Mouse (Mus musculus) midbrain, embryonic 15.5 days (tissue): ENCODE results near the gene Ier5l. TPM values are rescaled to one million over a fixed set of nuclear protein-coding genes. Genes with fewer than 3 reads are reported as not detected.

Experiments
- ATAC-seq: fragments of 200-750 bp; cut with Nextera tagmentation; replicated peaks from 2 replicates; pipeline ENCODE4 v1.8.0; 2017; ENCODE audit warnings: moderate TSS enrichment
- H3K27ac ChIP-seq: fragments of 300-500 bp; sonication (generic); 2 replicates; pipeline ENCODE4 v1.5.1; 2015; ENCODE audit warnings: mild to moderate bottlenecking, inconsistent platforms
- H3K27me3 ChIP-seq: fragments of 300-500 bp; sonication (generic); replicated peaks from 2 replicates; pipeline ENCODE4 v1.6.1; 2015; ENCODE audit warnings: inconsistent platforms
- H3K36me3 ChIP-seq: fragments of 300-500 bp; sonication (generic); replicated peaks from 2 replicates; pipeline ENCODE4 v1.6.1; 2015; ENCODE audit warnings: inconsistent platforms
- H3K4me1 ChIP-seq: fragments of 300-500 bp; sonication (generic); 2 replicates; pipeline ENCODE4 v1.6.1; 2015; ENCODE audit warnings: inconsistent platforms
- H3K4me2 ChIP-seq: fragments of 300-500 bp; sonication (generic); 2 replicates; pipeline ENCODE4 v1.6.1; 2015; ENCODE audit warnings: inconsistent platforms, mild to moderate bottlenecking, moderate library complexity
- H3K4me3 ChIP-seq: fragments of 300-500 bp; sonication (generic); 2 replicates; pipeline ENCODE4 v1.5.1; 2015; ENCODE audit warnings: mild to moderate bottlenecking, inconsistent platforms
- H3K9ac ChIP-seq: fragments of 300-500 bp; sonication (generic); 2 replicates; pipeline ENCODE4 v1.6.1; 2015; ENCODE audit warnings: mild to moderate bottlenecking, inconsistent platforms
- H3K9me3 ChIP-seq: fragments of 300-500 bp; sonication (generic); 2 replicates; pipeline ENCODE4 v1.6.1; 2016; ENCODE audit warnings: inconsistent platforms
- WGBS: fragments of 180-500 bp; shearing (Covaris S2); methylation state at CpG from one replicate; pipeline ENCODE4 v1.1.7; 2015; ENCODE audit warnings: mixed read lengths; 5-methylcytosine and 5-hydroxymethylcytosine counted together
- polyA plus RNA-seq: library from polyadenylated mRNA; unstranded; fragments of >200 nt; fragmentation: Nextera tagmentation; extraction: Ambion mirVana; gene quantifications from 2 replicates; pipeline ENCODE4 v1.2.1, GENCODE M21; 2015

Gene Ier5l
- polyA plus RNA-seq, 1 experiment from 2014 or later, result 2.3 TPM

- H3K27ac ChIP-seq, result 0 out of 2 replicates have a peak overlapping the region, but pooled peaks have one; percentile 9
- peaks cover 3% of the 10 kb centered on the region; the same call in 1 of the 2 replicates for H3K36me3 ChIP-seq
- H3K9ac ChIP-seq, result no peak overlapping the region
- ATAC-seq, result no peak
- H3K4me1 ChIP-seq, result peaks cover 18% of the 10 kb centered on the region
- H3K9me3 ChIP-seq, result no peaks in the 10 kb centered on the region
- no peak overlapping the region for H3K4me3 ChIP-seq
- WGBS, result 85% methylated on average over 10 of the region's 10 CpGs
- no peak overlapping the region for H3K4me2 ChIP-seq
- no peaks in the 10 kb centered on the region for H3K27me3 ChIP-seq
Measured at GRCm38 (mm10) chr2:30446891-30447826, 26.9 kb downstream of the Ier5l start.

DNA sequence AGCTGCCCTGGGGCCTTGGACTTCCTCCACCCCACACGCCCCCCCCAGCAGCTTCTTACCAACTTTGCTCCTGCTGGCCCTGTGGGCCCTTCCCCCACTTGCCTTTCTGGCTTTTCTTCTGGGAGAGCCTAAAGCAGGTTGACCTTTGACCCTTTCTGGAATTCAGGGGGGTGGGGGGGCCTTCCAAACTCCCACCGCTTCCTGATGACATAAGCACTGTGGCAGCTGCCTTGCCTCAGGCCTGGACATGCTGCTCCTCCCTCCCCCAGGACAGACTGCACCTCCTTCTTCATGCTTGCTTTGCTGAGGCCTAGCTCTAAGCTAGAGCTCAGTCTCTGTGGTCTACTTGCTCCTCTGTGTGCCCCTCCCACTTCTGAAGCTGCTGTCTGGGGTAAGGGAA is 28.7 kb downstream of the Ier5l start:
- Histone ChIP-seq H3K9me3 (no peaks in the 10 kb centered on the region), H3K36me3 (peaks cover 3% of the 10 kb centered on the region; the same call in 1 of the 2 replicates), H3K4me1 (peaks cover 37% of the 10 kb centered on the region), H3K27ac (no peak overlapping the region), H3K27me3 (no peaks in the 10 kb centered on the region), H3K9ac (no peak overlapping the region), H3K4me3 (no peak overlapping the region), H3K4me2 (no peak overlapping the region)
- WGBS, result 50% methylated on average over 2 of the region's 2 CpGs
- no peak for ATAC-seq

GRCm38 (mm10) chr2:30444450-30444849 is 29.6 kb downstream of the Ier5l start:
- peaks cover 37% of the 10 kb centered on the region for H3K4me1 ChIP-seq
- H3K4me3 ChIP-seq, result no peak overlapping the region
- no peak overlapping the region for H3K4me2 ChIP-seq
- no peak overlapping the region for H3K9ac ChIP-seq
- H3K27me3 ChIP-seq, result no peaks in the 10 kb centered on the region
- peaks cover 3% of the 10 kb centered on the region; the same call in 1 of the 2 replicates for H3K36me3 ChIP-seq
- no peaks in the 10 kb centered on the region for H3K9me3 ChIP-seq
- no peak overlapping the region for H3K27ac ChIP-seq
- ATAC-seq, result no peak

- WGBS, result 78% methylated on average over 5 of the region's 5 CpGs
- ATAC-seq, result no peak
- Histone ChIP-seq H3K36me3 (peaks cover 3% of the 10 kb centered on the region), H3K4me2 (no peak overlapping the region), H3K4me3 (no peak overlapping the region), H3K27ac (no peak overlapping the region), H3K27me3 (no peaks in the 10 kb centered on the region), H3K9me3 (no peaks in the 10 kb centered on the region), H3K9ac (no peak overlapping the region), H3K4me1 (peaks cover 37% of the 10 kb centered on the region)
Measured at GRCm38 (mm10) chr2:30444006-30444405, 30.0 kb downstream of the Ier5l start.

DNA sequence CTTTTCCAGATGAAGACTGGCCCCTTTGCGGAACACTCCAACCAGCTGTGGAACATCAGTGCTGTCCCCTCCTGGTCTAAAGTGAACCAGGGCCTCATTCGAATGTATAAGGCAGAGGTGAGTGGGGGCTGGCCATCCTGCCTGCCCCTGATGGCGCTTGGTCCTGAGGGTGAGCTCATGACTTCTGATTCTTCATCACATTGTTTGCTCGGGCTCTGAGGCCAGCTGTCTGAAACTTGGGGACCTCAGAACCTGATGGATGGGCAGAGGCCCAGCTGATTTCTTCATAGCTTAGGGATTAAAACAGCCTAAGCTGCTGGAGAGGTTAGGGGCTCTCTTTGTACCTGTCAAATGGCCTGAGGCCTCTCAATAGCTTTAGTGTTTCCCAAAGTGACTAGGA is 30.7 kb downstream of the Ier5l start:
- H3K4me1 ChIP-seq, result peaks cover 37% of the 10 kb centered on the region
- peaks cover 7% of the 10 kb centered on the region for H3K36me3 ChIP-seq
- H3K27ac ChIP-seq, result peak overlapping the region; percentile 83; the same call in 1 of the 2 replicates
- no peak overlapping the region for H3K9ac ChIP-seq
- WGBS, result 66% methylated on average over 4 of the region's 4 CpGs
- H3K4me2 ChIP-seq, result no peak overlapping the region
- no peak for ATAC-seq
- no peaks in the 10 kb centered on the region for H3K9me3 ChIP-seq
- H3K4me3 ChIP-seq, result no peak overlapping the region
- H3K27me3 ChIP-seq, result no peaks in the 10 kb centered on the region

GRCm38 (mm10) chr2:30442498-30442890 is 31.5 kb downstream of the Ier5l start:
- Histone ChIP-seq H3K4me1 (peaks cover 37% of the 10 kb centered on the region), H3K4me2 (peak overlapping the region; percentile 24; the same call in 1 of the 2 replicates), H3K9me3 (no peaks in the 10 kb centered on the region), H3K27ac (peak overlapping the region; percentile 83), H3K9ac (peak overlapping the region; percentile 12; the same call in 1 of the 2 replicates), H3K4me3 (no peak overlapping the region), H3K27me3 (no peaks in the 10 kb centered on the region), H3K36me3 (peaks cover 14% of the 10 kb centered on the region)
- 62% methylated on average over 5 of the region's 5 CpGs for WGBS
- ATAC-seq, result no peak

- no peaks in the 10 kb centered on the region for H3K27me3 ChIP-seq
- peaks cover 37% of the 10 kb centered on the region for H3K4me1 ChIP-seq
- no peaks in the 10 kb centered on the region for H3K9me3 ChIP-seq
- peak overlapping the region; percentile 83 for H3K27ac ChIP-seq
- ATAC-seq, result peak; percentile 81
- 3% methylated on average over 15 of the region's 15 CpGs for WGBS
- peak overlapping the region; percentile 24 for H3K4me2 ChIP-seq
- peak overlapping the region; percentile 12; the same call in 1 of the 2 replicates for H3K9ac ChIP-seq
- peaks cover 14% of the 10 kb centered on the region for H3K36me3 ChIP-seq
- no peak overlapping the region for H3K4me3 ChIP-seq
Measured at GRCm38 (mm10) chr2:30441518-30442497, 32.2 kb downstream of the Ier5l start.

GRCm38 (mm10) chr2:30440701-30441517 is 33.1 kb downstream of the Ier5l start:
- Histone ChIP-seq H3K36me3 (peaks cover 14% of the 10 kb centered on the region), H3K27ac (peak overlapping the region; percentile 83), H3K9ac (0 out of 2 replicates have a peak overlapping the region, but pooled peaks have one; percentile 12), H3K9me3 (no peaks in the 10 kb centered on the region), H3K4me3 (no peak overlapping the region), H3K27me3 (no peaks in the 10 kb centered on the region), H3K4me2 (peak overlapping the region; percentile 24; the same call in 1 of the 2 replicates), H3K4me1 (peaks cover 37% of the 10 kb centered on the region)
- 16% methylated on average over 12 of the region's 12 CpGs for WGBS
- peak; percentile 58 for ATAC-seq

DNA sequence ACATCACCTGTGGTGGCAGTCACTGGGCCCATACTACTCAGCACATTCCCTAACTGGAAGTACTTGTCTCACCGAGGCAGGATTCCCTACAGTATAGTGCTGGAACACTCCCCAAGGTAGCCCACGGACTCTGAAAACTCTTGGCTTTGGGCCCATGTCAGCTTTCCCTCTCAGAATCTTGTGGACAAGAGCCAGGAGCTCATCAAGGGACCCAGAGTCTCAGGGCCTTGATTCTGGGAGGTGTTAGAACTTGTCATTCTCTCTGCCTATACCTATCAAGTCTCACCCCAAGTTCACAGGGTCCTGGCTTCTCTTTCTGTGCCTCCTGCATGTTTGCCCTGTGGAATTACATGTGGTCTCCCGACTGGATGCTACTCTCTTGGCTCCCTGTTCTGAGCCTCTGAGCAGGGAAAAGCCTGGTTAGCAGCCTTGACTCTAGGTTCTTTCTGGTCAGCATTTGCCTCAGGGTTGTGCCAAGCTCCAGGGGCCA is 33.8 kb downstream of the Ier5l start:
- Histone ChIP-seq H3K4me3 (no peak overlapping the region), H3K4me1 (peaks cover 36% of the 10 kb centered on the region), H3K27ac (peak overlapping the region; percentile 83), H3K4me2 (no peak overlapping the region), H3K27me3 (no peaks in the 10 kb centered on the region), H3K36me3 (peaks cover 14% of the 10 kb centered on the region), H3K9me3 (no peaks in the 10 kb centered on the region), H3K9ac (no peak overlapping the region)
- WGBS, result 57% methylated on average over 3 of the region's 3 CpGs
- no peak for ATAC-seq

- no peak for ATAC-seq
- Histone ChIP-seq H3K4me1 (peaks cover 34% of the 10 kb centered on the region), H3K4me2 (no peak overlapping the region), H3K9ac (no peak overlapping the region), H3K36me3 (peaks cover 14% of the 10 kb centered on the region), H3K27ac (peak overlapping the region; percentile 83; the same call in 1 of the 2 replicates), H3K4me3 (no peak overlapping the region), H3K9me3 (no peaks in the 10 kb centered on the region), H3K27me3 (no peaks in the 10 kb centered on the region)
- 92% methylated on average over 6 of the region's 6 CpGs for WGBS
Measured at GRCm38 (mm10) chr2:30439631-30440030, 34.4 kb downstream of the Ier5l start.

DNA sequence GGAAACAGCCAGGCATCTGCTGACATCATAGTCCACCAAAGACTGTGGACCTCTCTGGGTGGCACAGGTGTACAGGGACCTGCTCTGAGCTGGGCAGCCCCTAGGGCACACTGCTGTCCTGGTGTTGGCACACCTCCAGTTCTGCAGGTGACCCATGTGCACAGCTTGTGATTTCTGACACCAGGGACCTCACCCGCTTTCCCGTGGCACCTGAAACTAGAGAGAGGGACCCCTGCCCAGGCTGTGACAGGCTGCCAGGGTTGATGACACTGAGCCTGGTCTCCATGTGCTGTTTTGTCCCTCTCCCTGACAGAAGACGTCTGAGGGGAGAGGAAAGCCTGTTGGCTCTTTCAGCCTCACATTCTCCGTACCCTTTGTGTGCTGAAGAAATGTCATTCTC is 36.2 kb downstream of the Ier5l start:
- no peaks in the 10 kb centered on the region for H3K27me3 ChIP-seq
- no peaks in the 10 kb centered on the region for H3K9me3 ChIP-seq
- H3K9ac ChIP-seq, result no peak overlapping the region
- 93% methylated on average over 4 of the region's 4 CpGs for WGBS
- no peak overlapping the region for H3K4me3 ChIP-seq
- peaks cover 27% of the 10 kb centered on the region for H3K36me3 ChIP-seq
- ATAC-seq, result no peak
- H3K27ac ChIP-seq, result no peak overlapping the region
- peaks cover 25% of the 10 kb centered on the region for H3K4me1 ChIP-seq
- no peak overlapping the region for H3K4me2 ChIP-seq
